Mouse (Mus musculus) lung, embryonic 15.5 days (tissue): Measurements from ENCODE around the gene Znrf1. TPM values are rescaled to one million over a fixed set of nuclear protein-coding genes. Genes with fewer than 3 reads are reported as not detected.

Experiments used
- polyA plus RNA-seq: library from polyadenylated mRNA; unstranded; fragments of >200 nt; fragmentation: Nextera tagmentation; extraction: Ambion mirVana; gene quantifications from 2 replicates; pipeline ENCODE4 v1.2.1, GENCODE M21; 2015

The Znrf1 gene
- polyA plus RNA-seq, 1 experiment from 2014 or later: 31.5 TPM

Other genes with a start within 250 kb of the Znrf1 start
- gene Rfwd3, start 235.9 kb upstream of the Znrf1 start, polyA plus RNA-seq: 62.8 and 68.1 TPM in 2 replicates
- gene Mlkl, start 197.9 kb upstream of the Znrf1 start, polyA plus RNA-seq: 4.3 and 5.2 TPM in 2 replicates
- gene Fa2h, start 142.3 kb upstream of the Znrf1 start, polyA plus RNA-seq: 0.17 and 0.39 TPM in 2 replicates
- 5.3 and 6.0 TPM in 2 replicates for gene Wdr59, start 14.0 kb upstream of the Znrf1 start, polyA plus RNA-seq
- 0.54 and 0.63 TPM in 2 replicates for gene Ldhd, start 94.3 kb downstream of the Znrf1 start, polyA plus RNA-seq
- gene Zfp1, start 107.3 kb downstream of the Znrf1 start, polyA plus RNA-seq: 18.9 and 20.0 TPM in 2 replicates
- 0.17 and 10.5 TPM in 2 replicates for gene Ctrb1, start 154.9 kb downstream of the Znrf1 start, polyA plus RNA-seq
- gene Bcar1, start 207.7 kb downstream of the Znrf1 start, polyA plus RNA-seq: 40.7 and 42.6 TPM in 2 replicates